Mouse (Mus musculus): Measurements from ENCODE around the gene Secisbp2.
"Not testable (repeated sequence)": the region's sequence is repeated elsewhere in the genome, so short reads cannot be mapped to it uniquely, and the experiment has no call there.

The Secisbp2 gene

DNA sequence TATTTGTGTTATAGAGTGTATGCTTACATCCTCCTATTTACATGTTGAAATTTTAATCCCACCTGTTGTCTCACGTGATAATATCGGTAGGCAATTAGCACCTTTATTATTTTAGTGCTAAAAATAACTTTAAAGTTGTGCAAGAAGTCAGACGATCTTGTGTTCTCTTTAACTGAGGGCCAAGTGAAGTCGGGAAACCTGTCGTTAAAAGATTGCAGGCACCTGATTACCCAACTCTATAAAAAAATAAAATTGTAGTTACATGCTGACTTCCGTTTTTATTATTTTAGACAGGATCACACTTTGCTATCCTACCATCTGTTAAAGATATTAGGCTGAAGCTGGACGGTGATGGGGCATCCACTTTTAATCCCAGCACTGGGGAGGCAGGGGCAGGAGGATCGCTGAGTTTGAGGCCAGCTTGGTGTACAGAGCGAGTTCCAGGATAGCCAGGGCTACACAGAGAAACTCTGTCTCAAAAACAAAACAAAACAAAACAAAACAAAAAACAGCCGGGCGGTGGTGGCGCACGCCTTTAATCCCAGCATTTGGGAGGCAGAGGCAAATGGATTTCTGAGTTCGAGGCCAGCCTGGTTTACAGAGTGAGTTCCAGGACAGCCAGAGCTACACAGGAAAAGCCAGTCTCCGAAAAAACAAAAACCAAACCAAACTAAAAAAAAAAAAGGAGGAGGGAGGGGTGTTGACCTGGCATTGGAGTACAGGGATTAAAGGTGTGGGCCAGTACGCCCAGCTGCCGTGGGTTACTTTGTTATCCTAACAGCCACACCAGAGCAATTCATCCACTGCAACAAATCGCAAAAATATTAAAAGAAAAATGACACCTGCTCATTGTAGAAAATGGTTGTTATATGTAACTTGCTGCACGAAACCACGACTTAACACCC, 7.3 kb upstream of the Secisbp2 start:
- DNase-seq (ENCODE audit: low spot score): no peak

GRCm38 (mm10) chr13:51644829-51645789, 6.4 kb upstream of the Secisbp2 start, which contains the start of gene Cks2:
Gene Cks2 (plus strand): TSS chr13:51645232.
- DNase-seq (ENCODE audit: low spot score): peak; percentile 100

GRCm38 (mm10) chr13:51645872-51646271, 5.6 kb upstream of the Secisbp2 start:
- no peak for DNase-seq (ENCODE audit: low spot score)

GRCm38 (mm10) chr13:51646362-51647027, 5.0 kb upstream of the Secisbp2 start:
- DNase-seq (ENCODE audit: low spot score): no peak

- no peak for DNase-seq (ENCODE audit: low spot score)
These were observed 3.7 kb upstream of the Secisbp2 start for GRCm38 (mm10) chr13:51647770-51648169.

DNA sequence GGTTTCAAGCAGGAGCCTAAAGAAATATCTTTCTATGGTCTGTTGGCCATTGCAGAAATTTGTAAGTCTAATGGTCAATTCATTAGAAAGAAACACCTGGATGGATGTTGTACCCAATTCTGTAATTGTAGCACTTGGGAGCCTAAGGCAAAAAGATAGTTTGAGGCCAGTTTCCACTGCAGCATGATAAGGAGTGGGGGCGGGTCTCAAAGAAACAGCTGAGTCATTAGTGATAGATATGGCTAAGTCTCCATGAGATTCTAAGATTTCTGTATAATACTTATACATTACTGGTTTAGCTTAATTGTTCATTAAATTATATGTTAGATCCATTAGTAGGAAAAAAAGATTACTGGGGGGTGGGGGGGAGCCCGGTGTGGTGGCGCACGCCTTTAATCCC, 3.3 kb upstream of the Secisbp2 start:
- no peak for DNase-seq (ENCODE audit: low spot score)

DNA sequence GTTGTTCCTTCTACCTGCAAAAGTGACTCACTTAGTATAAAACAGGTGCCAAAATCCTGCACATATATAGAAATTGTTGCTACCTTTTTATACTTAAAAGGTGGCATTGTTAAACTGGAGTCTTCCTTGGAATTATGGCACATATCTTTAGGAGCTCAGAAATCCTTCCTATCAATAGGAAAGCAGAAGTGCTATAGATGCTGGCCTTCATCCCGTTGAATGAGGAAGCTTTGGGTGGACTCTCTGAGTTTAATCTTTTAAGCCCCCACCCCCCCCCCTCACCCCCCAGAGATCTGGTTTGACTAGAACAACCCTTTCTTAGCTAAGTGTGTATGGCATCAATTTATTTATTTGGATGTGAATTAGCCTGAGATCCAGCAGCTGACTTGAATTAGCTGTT, 1.8 kb upstream of the Secisbp2 start:
- DNase-seq (ENCODE audit: low spot score): no peak

DNA sequence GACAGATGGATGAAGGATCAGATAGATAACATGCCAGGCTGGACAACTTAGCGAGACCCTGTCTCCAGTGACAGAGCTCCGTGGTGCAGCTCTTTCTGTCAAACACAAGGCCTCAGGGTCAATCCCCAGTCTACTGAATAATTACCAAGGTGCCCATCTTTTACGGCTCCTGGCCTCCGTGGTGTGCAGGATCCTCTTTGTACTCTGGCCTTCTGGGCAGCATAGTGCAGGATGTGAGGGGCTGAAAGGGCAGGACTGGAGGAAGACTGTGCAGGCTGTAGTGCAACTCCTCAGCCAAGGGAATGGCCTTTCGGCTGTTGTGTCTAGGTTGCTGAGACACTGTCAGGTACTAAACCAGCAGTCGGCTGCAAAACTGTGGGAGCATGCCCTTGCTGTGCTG, 1.7 kb downstream of the Secisbp2 start:
- no peak for DNase-seq (ENCODE audit: low spot score)

DNA sequence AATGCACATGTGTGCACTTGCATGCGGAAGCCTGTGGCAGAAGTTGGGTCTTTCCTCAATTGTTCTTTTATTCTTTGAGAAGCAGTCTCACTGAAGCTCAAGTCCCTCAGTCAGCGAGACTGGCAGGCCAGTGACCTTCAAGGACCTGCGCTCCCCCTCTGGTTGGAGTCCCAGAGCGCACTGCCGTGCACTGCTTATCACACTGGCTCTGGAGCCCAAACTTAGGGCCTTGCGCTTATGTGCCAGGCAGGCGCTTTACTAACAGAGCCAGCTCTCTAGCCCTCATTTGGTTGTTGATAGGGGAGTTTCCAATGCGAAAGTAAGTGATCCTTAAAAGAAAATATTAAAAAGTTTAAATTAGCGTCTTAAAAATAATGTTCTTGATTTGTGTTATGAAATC, 2.5 kb downstream of the Secisbp2 start:
- DNase-seq (ENCODE audit: low spot score): no peak

GRCm38 (mm10) chr13:51656516-51657235, 5.2 kb downstream of the Secisbp2 start:
- no peak for DNase-seq (ENCODE audit: low spot score)

GRCm38 (mm10) chr13:51658094-51658493, 6.6 kb downstream of the Secisbp2 start:
- no peak for DNase-seq (ENCODE audit: low spot score)

DNA sequence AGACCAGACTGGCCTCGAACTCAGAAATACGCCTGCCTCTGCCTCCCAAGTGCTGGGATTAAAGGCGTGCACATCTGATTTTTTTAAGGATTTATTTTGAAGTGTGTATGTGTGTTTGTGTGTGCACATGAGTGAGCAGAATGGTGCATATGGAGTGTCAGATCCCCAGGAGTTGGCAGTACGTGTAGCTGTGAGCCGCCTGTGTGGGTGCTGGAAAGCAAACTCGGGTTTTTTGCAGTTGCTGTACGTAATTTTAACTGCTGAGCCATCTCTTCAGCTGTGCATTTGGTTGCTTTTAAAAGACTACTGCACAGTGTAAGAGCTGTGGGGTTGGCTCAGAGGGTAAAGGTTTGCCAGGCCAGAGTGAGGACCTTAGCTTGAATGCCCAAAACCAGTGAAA, 8.1 kb downstream of the Secisbp2 start:
- DNase-seq (ENCODE audit: low spot score): no peak

GRCm38 (mm10) chr13:51663561-51663960, 12.1 kb downstream of the Secisbp2 start:
- DNase-seq (ENCODE audit: low spot score): no peak

- not testable (repeated sequence) for DNase-seq (ENCODE audit: low spot score)
These were observed 16.7 kb downstream of the Secisbp2 start for GRCm38 (mm10) chr13:51668195-51668594.

DNA sequence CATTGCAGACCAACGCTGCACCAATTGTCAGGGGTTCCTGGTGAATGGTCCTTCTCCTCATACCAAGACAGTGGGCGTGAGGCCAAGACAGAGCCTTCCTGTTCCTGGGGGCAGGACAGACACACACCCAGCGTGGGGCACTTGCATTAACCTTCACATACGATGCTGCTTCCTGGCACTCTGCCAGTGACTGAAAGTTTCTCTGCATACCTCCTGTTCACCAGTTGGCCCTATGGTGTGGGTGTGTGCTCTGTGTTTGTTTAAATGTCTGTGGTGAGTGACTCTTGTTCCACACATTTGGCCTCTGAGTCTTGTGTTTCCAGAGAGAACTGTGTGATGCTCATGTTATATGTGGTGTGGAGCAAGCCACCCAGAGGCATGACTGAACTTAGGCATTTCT, 25.1 kb downstream of the Secisbp2 start:
- DNase-seq (ENCODE audit: low spot score): no peak

GRCm38 (mm10) chr13:51677041-51677440, 25.5 kb downstream of the Secisbp2 start:
- no peak for DNase-seq (ENCODE audit: low spot score)

DNA sequence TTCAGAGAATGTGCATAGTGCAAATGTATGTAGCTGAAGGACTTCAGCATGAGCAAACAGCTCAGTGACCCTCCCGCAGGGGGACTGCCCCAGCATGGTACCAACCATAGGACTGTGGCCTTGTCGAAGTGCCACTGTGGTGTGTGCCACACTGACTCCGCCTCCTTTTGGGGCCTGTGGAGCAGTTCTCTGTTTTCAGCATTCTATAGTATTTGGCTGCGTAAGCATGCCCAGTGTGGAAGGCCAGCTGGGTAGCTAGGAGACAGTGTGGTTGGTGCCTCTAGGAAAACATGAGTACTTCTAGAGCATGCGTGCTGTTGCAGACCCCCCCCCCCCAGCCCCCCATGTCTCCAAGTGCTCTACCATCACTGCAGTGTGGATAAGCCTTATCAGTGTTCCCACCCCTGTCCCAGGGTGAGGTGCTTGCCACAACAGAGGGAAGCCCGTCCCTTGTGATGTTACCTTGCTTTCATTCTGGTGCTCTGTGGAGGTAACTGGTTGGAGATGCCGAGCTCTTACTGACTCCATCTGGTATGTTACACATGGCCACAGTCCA, 26.2 kb downstream of the Secisbp2 start:
- DNase-seq (ENCODE audit: low spot score): no peak

DNA sequence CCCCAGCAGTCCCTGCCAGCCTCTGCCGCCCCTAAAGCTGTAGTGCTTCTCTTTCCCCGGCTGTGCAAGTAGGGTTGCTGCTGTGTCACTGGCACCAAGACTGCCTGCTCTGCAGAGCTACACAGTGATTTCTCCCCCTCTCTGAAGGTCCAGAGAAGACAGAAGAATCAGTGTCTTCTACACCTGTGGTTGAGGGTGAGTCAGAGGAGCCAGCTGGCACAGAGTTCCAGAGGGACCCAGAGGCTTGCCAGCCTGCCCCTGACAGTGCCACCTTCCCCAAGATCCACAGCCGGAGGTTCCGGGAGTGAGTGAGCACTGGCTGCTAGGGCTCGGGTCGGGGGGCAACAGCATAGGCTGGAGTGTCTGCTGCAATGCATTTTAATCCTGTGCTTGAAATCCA, 27.2 kb downstream of the Secisbp2 start:
- no peak for DNase-seq (ENCODE audit: low spot score)

DNA sequence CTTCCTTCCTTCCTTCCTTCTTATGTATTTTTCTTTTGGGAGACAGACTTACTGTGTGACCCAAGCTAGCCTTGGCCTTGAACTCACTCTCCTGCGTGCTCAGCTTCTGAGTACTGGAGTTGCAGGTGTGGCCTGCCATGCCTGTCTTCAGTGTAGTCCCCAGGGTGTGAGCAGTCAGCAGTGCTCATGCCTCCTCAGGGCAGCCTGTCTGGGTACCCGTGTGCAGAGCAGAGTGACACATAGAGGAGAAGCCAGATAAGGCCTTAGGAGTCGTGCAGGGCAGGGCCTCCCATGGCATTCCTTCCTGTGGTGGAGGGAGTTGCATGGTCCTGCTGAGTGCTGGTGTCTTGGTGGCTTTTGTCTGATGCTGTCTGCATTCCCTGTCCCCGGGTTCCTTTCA, 27.8 kb downstream of the Secisbp2 start:
- DNase-seq (ENCODE audit: low spot score): no peak

DNA sequence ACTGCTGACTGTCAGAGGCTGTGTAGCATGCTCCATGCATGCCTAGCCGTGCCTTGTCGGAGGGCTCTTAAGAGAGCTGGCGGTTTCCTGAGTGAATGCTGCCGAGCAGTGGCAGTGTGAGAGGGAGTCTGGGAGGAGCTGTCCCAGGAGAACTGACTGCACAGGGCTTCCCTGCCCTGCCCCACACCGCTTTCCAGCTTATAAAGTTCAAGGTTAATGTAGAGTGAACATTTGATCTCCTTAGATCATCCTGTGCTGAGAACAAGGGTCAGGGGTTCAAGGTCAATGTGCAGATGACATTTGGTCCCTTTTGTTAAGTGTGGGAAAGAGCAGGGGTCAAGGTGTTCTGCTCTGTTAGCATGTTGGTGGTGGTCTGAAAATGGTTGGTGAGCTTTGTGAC, 29.6 kb downstream of the Secisbp2 start:
- DNase-seq (ENCODE audit: low spot score): no peak

DNA sequence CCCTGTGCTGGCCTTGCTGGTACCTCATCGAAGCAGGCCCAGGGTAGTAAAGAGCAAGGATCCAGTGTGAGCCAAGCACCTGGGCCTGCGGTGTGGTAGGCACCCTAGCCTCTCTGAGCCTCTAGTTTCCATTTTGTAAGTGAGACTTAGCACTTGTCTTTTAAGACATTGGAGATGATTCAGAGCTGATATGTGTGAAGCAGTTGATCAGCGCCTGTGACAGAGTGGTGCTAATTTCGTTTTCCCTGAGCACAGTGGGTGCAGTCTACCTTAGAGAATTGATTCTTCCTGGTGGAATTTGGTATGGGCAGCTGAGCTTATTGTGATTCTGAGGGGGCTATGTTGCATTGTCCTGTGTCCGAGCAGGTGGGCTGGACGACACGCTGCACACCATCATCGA, 30.1 kb downstream of the Secisbp2 start:
- DNase-seq (ENCODE audit: low spot score): no peak
